Mouse (Mus musculus) heart, postnatal 0 days (tissue): ENCODE measurements around the gene Ctsll3. TPM values are rescaled to one million over a fixed set of nuclear protein-coding genes. Genes with fewer than 3 reads are reported as not detected.

Experiments used
- ATAC-seq: fragments of 200-750 bp; cut with Nextera tagmentation; 2 replicates; pipeline ENCODE4 v1.8.0; 2017; ENCODE audit warnings: low read depth, moderate number of reproducible peaks, moderate library complexity; ENCODE audit not compliant: insufficient read depth
- DNase-seq: peaks from one replicate; pipeline ENCODE4 v3.0.0-alpha.2; 2016; ENCODE audit warnings: low spot score
- H3K27ac ChIP-seq: fragments of 300-500 bp; sonication (generic); 2 replicates; pipeline ENCODE4 v1.5.1; 2014; ENCODE audit warnings: low read depth, mild to moderate bottlenecking
- H3K27me3 ChIP-seq: fragments of 300-500 bp; sonication (generic); 2 replicates; pipeline ENCODE4 v1.6.1; 2014; ENCODE audit warnings: low read length, mixed read lengths; ENCODE audit not compliant: control insufficient read depth, insufficient read depth
- H3K36me3 ChIP-seq: fragments of 300-500 bp; sonication (generic); replicated peaks from 2 replicates; pipeline ENCODE4 v1.6.1; 2014; ENCODE audit warnings: low read length, mixed read lengths; ENCODE audit not compliant: control insufficient read depth, insufficient read depth
- H3K4me1 ChIP-seq: fragments of 300-500 bp; sonication (generic); 2 replicates; pipeline ENCODE4 v1.6.1; 2014; ENCODE audit warnings: antibody characterized with exemption; ENCODE audit not compliant: control insufficient read depth, insufficient read depth
- H3K4me2 ChIP-seq: fragments of 300-500 bp; sonication (generic); 2 replicates; pipeline ENCODE4 v1.6.1; 2014; ENCODE audit warnings: low read depth, mild to moderate bottlenecking, low read length, moderate library complexity
- H3K4me3 ChIP-seq: fragments of 300-500 bp; sonication (generic); 2 replicates; pipeline ENCODE4 v1.5.1; 2014; ENCODE audit warnings: low read depth, low read length
- H3K9ac ChIP-seq: fragments of 300-500 bp; sonication (generic); replicated peaks from 2 replicates; pipeline ENCODE4 v1.6.1; 2014; ENCODE audit warnings: low read depth, low read length, mixed read lengths
- H3K9me3 ChIP-seq: fragments of 300-500 bp; sonication (generic); replicated peaks from 2 replicates; pipeline ENCODE4 v1.6.1; 2016; ENCODE audit warnings: low read length; ENCODE audit not compliant: control insufficient read depth
- CTCF ChIP-seq: IDR thresholded peaks from 2 replicates; pipeline ENCODE4 v1.5.1; 2016; ENCODE audit warnings: antibody characterized with exemption, control low read depth, low read depth
- EP300 ChIP-seq: IDR thresholded peaks from 2 replicates; pipeline ENCODE4 v1.6.1; 2016; ENCODE audit warnings: antibody characterized with exemption, low read depth
- WGBS: fragments of 180-500 bp; shearing (Covaris S2); extraction: QIAGEN DNeasy Blood & Tissue Kit; methylation state at CpG from one replicate; pipeline ENCODE4 v1.1.7; 2014; 5-methylcytosine and 5-hydroxymethylcytosine counted together
- polyA plus RNA-seq: library from polyadenylated mRNA; unstranded; fragments of >200 nt; fragmentation: Nextera tagmentation; extraction: Ambion mirVana; gene quantifications from 2 replicates; pipeline ENCODE4 v1.2.1, GENCODE M21; 2015
- total RNA-seq: library from RNA; depleted of rRNA; stranded (reverse); fragments of >200 nt; gene quantifications from 2 replicates; pipeline ENCODE4 v1.2.3, GENCODE M21; 2014; ENCODE audit warnings: low replicate concordance; rRNA removed

The Ctsll3 gene
- total and polyA plus RNA-seq, 2 experiments from 2014 or later, result not detected

- no peak overlapping the region for H3K27ac ChIP-seq
- H3K9me3 ChIP-seq, result no peaks in the 10 kb centered on the region
- WGBS, result 71% methylated on average over 13 of the region's 13 CpGs
- no peak overlapping the region for H3K4me3 ChIP-seq
- H3K27me3 ChIP-seq, result no peaks in the 10 kb centered on the region
- TF ChIP-seq CTCF, result no peak
- TF ChIP-seq EP300, result no peak
- H3K4me2 ChIP-seq, result no peak overlapping the region
- no peak for ATAC-seq
- no peak for DNase-seq
- no peak overlapping the region for H3K9ac ChIP-seq
- peaks cover 27% of the 10 kb centered on the region for H3K36me3 ChIP-seq
- H3K4me1 ChIP-seq, result no peaks in the 10 kb centered on the region
Measured at GRCm38 (mm10) chr13:60757292-60757691, 45.4 kb downstream of the Ctsll3 start.

GRCm38 (mm10) chr13:60755251-60755650 lies 47.4 kb downstream of the Ctsll3 start:
- 69% methylated on average over 2 of the region's 2 CpGs for WGBS
- Histone ChIP-seq H3K9me3 (no peaks in the 10 kb centered on the region), H3K4me2 (no peak overlapping the region), H3K27ac (no peak overlapping the region), H3K36me3 (peaks cover 29% of the 10 kb centered on the region), H3K27me3 (no peaks in the 10 kb centered on the region), H3K9ac (no peak overlapping the region), H3K4me3 (no peak overlapping the region), H3K4me1 (no peaks in the 10 kb centered on the region)
- DNase-seq, result no peak
- TF ChIP-seq CTCF (no peak), EP300 (no peak)
- no peak for ATAC-seq

- H3K4me2 ChIP-seq, result no peak overlapping the region
- H3K27me3 ChIP-seq, result no peaks in the 10 kb centered on the region
- H3K4me1 ChIP-seq, result no peaks in the 10 kb centered on the region
- H3K9ac ChIP-seq, result no peak overlapping the region
- no peak overlapping the region for H3K27ac ChIP-seq
- H3K4me3 ChIP-seq, result no peak overlapping the region
- H3K9me3 ChIP-seq, result no peaks in the 10 kb centered on the region
- WGBS, result 94% methylated on average over 6 of the region's 6 CpGs
- TF ChIP-seq EP300, result no peak
- ATAC-seq (no peak), DNase-seq (no peak)
- peaks cover 39% of the 10 kb centered on the region for H3K36me3 ChIP-seq
Measured at GRCm38 (mm10) chr13:60753216-60753615, 49.4 kb downstream of the Ctsll3 start.

GRCm38 (mm10) chr13:60750930-60751329 lies 51.7 kb downstream of the Ctsll3 start:
- Histone ChIP-seq H3K4me3 (no peak overlapping the region), H3K4me1 (no peaks in the 10 kb centered on the region), H3K36me3 (peaks cover 42% of the 10 kb centered on the region), H3K9ac (no peak overlapping the region), H3K27ac (no peak overlapping the region), H3K4me2 (no peak overlapping the region), H3K27me3 (no peaks in the 10 kb centered on the region), H3K9me3 (no peaks in the 10 kb centered on the region)
- WGBS, result 77% methylated on average over 7 of the region's 7 CpGs
- DNase-seq (no peak), ATAC-seq (no peak)
- TF ChIP-seq CTCF, result no peak
- no peak for TF ChIP-seq EP300

GRCm38 (mm10) chr13:60748556-60748955 lies 54.1 kb downstream of the Ctsll3 start:
- DNase-seq, result no peak
- 90% methylated on average over 2 of the region's 2 CpGs for WGBS
- H3K27ac ChIP-seq, result no peak overlapping the region

More at GRCm38 (mm10) chr13:60748556-60748955, 54.1 kb downstream of the Ctsll3 start:
- no peaks in the 10 kb centered on the region for H3K9me3 ChIP-seq
- H3K4me2 ChIP-seq, result no peak overlapping the region
- peaks cover 32% of the 10 kb centered on the region for H3K36me3 ChIP-seq
- H3K4me3 ChIP-seq, result no peak overlapping the region
- ATAC-seq, result no peak
- no peaks in the 10 kb centered on the region for H3K4me1 ChIP-seq
- no peaks in the 10 kb centered on the region for H3K27me3 ChIP-seq
- H3K9ac ChIP-seq, result no peak overlapping the region
- TF ChIP-seq CTCF (peak; percentile 53), EP300 (no peak)

Other genes with a start within 250 kb of the Ctsll3 start
- gene Dapk1, start 200.9 kb downstream of the Ctsll3 start, total RNA-seq, result 17.3 and 20.7 TPM in 2 replicates
- 6.1 TPM in 2 replicates for gene Dapk1, start 200.9 kb downstream of the Ctsll3 start, polyA plus RNA-seq
- gene BC051665, start 16.5 kb downstream of the Ctsll3 start, total RNA-seq, result not detected in 2 replicates
- not detected in 2 replicates for gene BC051665, start 16.5 kb downstream of the Ctsll3 start, polyA plus RNA-seq
- 0.08 TPM in 1 of 2 replicates, not detected in the other for gene 4930486L24Rik, start 61.6 kb upstream of the Ctsll3 start, total RNA-seq
- gene 4930486L24Rik, start 61.6 kb upstream of the Ctsll3 start, polyA plus RNA-seq, result not detected in 2 replicates
- not detected in 2 replicates for gene Gm49392, start 94.0 kb upstream of the Ctsll3 start, total RNA-seq
- gene Gm49392, start 94.0 kb upstream of the Ctsll3 start, polyA plus RNA-seq, result 0.64 and 0.69 TPM in 2 replicates
- gene Ctla2b, start 94.6 kb upstream of the Ctsll3 start, total RNA-seq, result 1.1 and 3.7 TPM in 2 replicates
- gene Ctla2b, start 94.6 kb upstream of the Ctsll3 start, polyA plus RNA-seq, result 4.5 and 6.6 TPM in 2 replicates
- not detected in 2 replicates for gene Tpbpb, start 102.0 kb upstream of the Ctsll3 start, total RNA-seq
- gene Tpbpb, start 102.0 kb upstream of the Ctsll3 start, polyA plus RNA-seq, result not detected in 2 replicates
- gene Gm49393, start 132.7 kb upstream of the Ctsll3 start, total RNA-seq, result not detected in 2 replicates
- gene Gm49393, start 132.7 kb upstream of the Ctsll3 start, polyA plus RNA-seq, result 0.56 TPM in 1 of 2 replicates, not detected in the other
- gene Gm49391, start 133.7 kb upstream of the Ctsll3 start, total RNA-seq, result 1.1 and 9.0 TPM in 2 replicates
- 4.1 and 4.6 TPM in 2 replicates for gene Gm49391, start 133.7 kb upstream of the Ctsll3 start, polyA plus RNA-seq
- 12.0 and 32.0 TPM in 2 replicates for gene Ctla2a, start 133.8 kb upstream of the Ctsll3 start, total RNA-seq
- 103 and 110 TPM in 2 replicates for gene Ctla2a, start 133.8 kb upstream of the Ctsll3 start, polyA plus RNA-seq
- not detected in 2 replicates for gene Tpbpa, start 139.1 kb upstream of the Ctsll3 start, total RNA-seq
- not detected in 2 replicates for gene Tpbpa, start 139.1 kb upstream of the Ctsll3 start, polyA plus RNA-seq
- gene Ctsj, start 203.1 kb upstream of the Ctsll3 start, total RNA-seq, result not detected in 2 replicates
- gene Ctsj, start 203.1 kb upstream of the Ctsll3 start, polyA plus RNA-seq, result not detected in 2 replicates
- not detected in 2 replicates for gene Ctsq, start 237.8 kb upstream of the Ctsll3 start, total RNA-seq
- gene Ctsq, start 237.8 kb upstream of the Ctsll3 start, polyA plus RNA-seq, result not detected in 2 replicates